ENCODE assay signal across 19 mouse cellular contexts in the genomic region with DNA sequence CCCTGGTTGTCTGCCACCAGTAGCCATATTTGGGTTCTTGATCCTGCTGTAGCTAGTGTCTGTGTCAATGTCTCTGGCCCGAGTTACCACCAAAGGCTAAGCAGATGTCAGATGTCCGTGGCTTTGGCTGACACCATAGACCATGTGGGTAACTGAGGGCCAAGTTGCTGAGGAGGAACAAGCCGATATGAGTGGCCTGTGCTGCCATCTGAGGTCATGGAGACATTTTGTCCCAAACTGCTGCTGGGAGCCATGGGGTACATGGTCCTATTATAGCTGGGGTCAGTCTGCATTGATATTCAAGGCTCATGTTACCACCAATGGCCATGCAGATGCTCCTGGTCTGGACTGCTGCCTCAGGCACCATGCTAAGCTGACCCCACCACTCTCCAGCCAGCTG.
"Had no signal": no experiment of that assay in that cellular context is flagged by ENCODE, and none has a peak within 500 bp of the region (broad histone marks: within the 10 kb centered on the region; RNA-seq: fewer than 3 reads in every experiment).

No protein-coding gene starts in this region.

- H3K4me1 ChIP-seq: kidney, embryonic 15.5 days; liver, embryonic 13.5 days; midbrain, embryonic 12.5 days; neural tube, embryonic 12.5 days; neural tube, embryonic 15.5 days; stomach, embryonic 15.5 days had no signal

- H3K4me3 ChIP-seq: kidney, embryonic 15.5 days; left cerebral cortex, adult 2 months; liver, embryonic 13.5 days; midbrain, embryonic 12.5 days; neural tube, embryonic 12.5 days; neural tube, embryonic 15.5 days; stomach, embryonic 15.5 days had no signal

- H3K27ac ChIP-seq: kidney, embryonic 15.5 days; left cerebral cortex, adult 2 months; liver, embryonic 13.5 days; midbrain, embryonic 12.5 days; neural tube, embryonic 12.5 days; neural tube, embryonic 15.5 days; stomach, embryonic 15.5 days had no signal

- DNase-seq: kidney, adult 8-10 months; kidney, postnatal 10 days; kidney, postnatal 36 days; layer of hippocampus, postnatal 36 days; liver, embryonic 13.5 days; lung, adult 2 months; lung, postnatal 14 days; lung, postnatal 4 days; right cerebral cortex, adult 18-20 months; right cerebral cortex, postnatal 14 days; right cerebral cortex, postnatal 4 days; spleen, adult 18-20 months; thymus, postnatal 25 days had no signal

- H3K36me3 ChIP-seq: kidney, embryonic 15.5 days; liver, embryonic 13.5 days; midbrain, embryonic 12.5 days; neural tube, embryonic 12.5 days; neural tube, embryonic 15.5 days; stomach, embryonic 15.5 days had no signal

- H3K27me3 ChIP-seq: kidney, embryonic 15.5 days; liver, embryonic 13.5 days; midbrain, embryonic 12.5 days; neural tube, embryonic 12.5 days; neural tube, embryonic 15.5 days; stomach, embryonic 15.5 days had no signal

- H3K9me3 ChIP-seq: kidney, embryonic 15.5 days; liver, embryonic 13.5 days; midbrain, embryonic 12.5 days; neural tube, embryonic 12.5 days; neural tube, embryonic 15.5 days; stomach, embryonic 15.5 days had no signal
